Mouse (Mus musculus): ENCODE data around the gene Tmem38b. TPM values are rescaled to one million over a fixed set of nuclear protein-coding genes. Genes with fewer than 3 reads are reported as not detected.
A peak's percentile ranks its signal among the peaks of the same experiment; 100 is the strongest.

Gene Tmem38b
- 17.0 and 17.1 TPM in 2 replicates for polyA plus RNA-seq (2015; fragmentation: Nextera tagmentation; extraction: Ambion mirVana)

- Histone ChIP-seq H3K4me1 (replicated peaks; ENCODE audit: control insufficient read depth, insufficient read depth, low read length) (peaks cover 8% of the 10 kb centered on the region), H3K9ac (ENCODE audit: low read length) (peak within 1 kb of the TSS; percentile 86), H3K27ac (ENCODE audit: low read length) (peak within 1 kb of the TSS; percentile 66), H3K4me2 (ENCODE audit: low read depth, low read length) (peak within 1 kb of the TSS; percentile 79), H3K4me3 (ENCODE audit: low read length) (peak within 1 kb of the TSS; percentile 98), H3K9me3 (ENCODE audit: control insufficient read depth, low read length) (no peaks in the 10 kb centered on the region), H3K27me3 (ENCODE audit: control insufficient read depth, insufficient read depth, low read depth, low read length) (no peaks in the 10 kb centered on the region), H3K36me3 (ENCODE audit: control insufficient read depth, insufficient read depth, low read length) (no peaks in the 10 kb centered on the region)
- under 1% methylated on average over 48 of the region's 55 CpGs for WGBS
- peak; percentile 80 for ATAC-seq (ENCODE audit: low read depth)
Observed at GRCm38 (mm10) chr4:53825821-53826605, at the start of gene Tmem38b. Gene Tmem38b (plus strand): TSS chr4:53826045.

- peaks cover 4% of the 10 kb centered on the region; the same call in 1 of the 2 replicates for H3K27me3 ChIP-seq (ENCODE audit: control insufficient read depth, insufficient read depth, low read depth, low read length)
- H3K4me1 ChIP-seq (replicated peaks; ENCODE audit: control insufficient read depth, insufficient read depth, low read length), result peaks cover 4% of the 10 kb centered on the region
Observed at GRCm38 (mm10) chr4:53781396-53781795, 44.4 kb upstream of the Tmem38b start.

GRCm38 (mm10) chr4:53782216-53783070, 43.4 kb upstream of the Tmem38b start:
- no peak overlapping the region for H3K4me3 ChIP-seq (ENCODE audit: low read length)
- H3K27ac ChIP-seq (ENCODE audit: low read length), result no peak overlapping the region
- ATAC-seq (ENCODE audit: low read depth), result no peak
- WGBS, result 26% methylated on average over 14 of the region's 14 CpGs
- H3K9me3 ChIP-seq (ENCODE audit: control insufficient read depth, low read length), result no peaks in the 10 kb centered on the region
- no peaks in the 10 kb centered on the region; the same call in 1 of the 2 replicates for H3K27me3 ChIP-seq (ENCODE audit: control insufficient read depth, insufficient read depth, low read depth, low read length)
- H3K4me2 ChIP-seq (ENCODE audit: low read depth, low read length), result no peak overlapping the region
- H3K9ac ChIP-seq (ENCODE audit: low read length), result no peak overlapping the region
- no peaks in the 10 kb centered on the region for H3K36me3 ChIP-seq (ENCODE audit: control insufficient read depth, insufficient read depth, low read length)
- H3K4me1 ChIP-seq (replicated peaks; ENCODE audit: control insufficient read depth, insufficient read depth, low read length), result peaks cover 4% of the 10 kb centered on the region

More at GRCm38 (mm10) chr4:53781396-53781795, 44.4 kb upstream of the Tmem38b start:
- ATAC-seq (ENCODE audit: low read depth), result no peak
- WGBS, result 71% methylated on average over 4 of the region's 4 CpGs
- Histone ChIP-seq H3K36me3 (ENCODE audit: control insufficient read depth, insufficient read depth, low read length) (no peaks in the 10 kb centered on the region), H3K4me3 (ENCODE audit: low read length) (no peak overlapping the region), H3K9me3 (ENCODE audit: control insufficient read depth, low read length) (no peaks in the 10 kb centered on the region), H3K4me2 (ENCODE audit: low read depth, low read length) (no peak overlapping the region), H3K27ac (ENCODE audit: low read length) (no peak overlapping the region), H3K9ac (ENCODE audit: low read length) (no peak overlapping the region)

GRCm38 (mm10) chr4:53785746-53786398, 40.0 kb upstream of the Tmem38b start:
- no peaks in the 10 kb centered on the region for H3K36me3 ChIP-seq (ENCODE audit: control insufficient read depth, insufficient read depth, low read length)
- no peaks in the 10 kb centered on the region for H3K27me3 ChIP-seq (ENCODE audit: control insufficient read depth, insufficient read depth, low read depth, low read length)
- no peak overlapping the region for H3K4me2 ChIP-seq (ENCODE audit: low read depth, low read length)
- H3K9me3 ChIP-seq (ENCODE audit: control insufficient read depth, low read length), result no peaks in the 10 kb centered on the region
- H3K9ac ChIP-seq (ENCODE audit: low read length), result no peak overlapping the region
- H3K27ac ChIP-seq (ENCODE audit: low read length), result no peak overlapping the region
- H3K4me1 ChIP-seq (replicated peaks; ENCODE audit: control insufficient read depth, insufficient read depth, low read length), result no peaks in the 10 kb centered on the region
- no peak for ATAC-seq (ENCODE audit: low read depth)
- no peak overlapping the region for H3K4me3 ChIP-seq (ENCODE audit: low read length)
- WGBS, result 76% methylated on average over 15 of the region's 15 CpGs

GRCm38 (mm10) chr4:53786851-53787250, 39.0 kb upstream of the Tmem38b start:
- H3K9me3 ChIP-seq (ENCODE audit: control insufficient read depth, low read length), result no peaks in the 10 kb centered on the region
- ATAC-seq (ENCODE audit: low read depth), result no peak
- H3K36me3 ChIP-seq (ENCODE audit: control insufficient read depth, insufficient read depth, low read length), result no peaks in the 10 kb centered on the region
- WGBS, result 63% methylated on average over 5 of the region's 5 CpGs
- no peaks in the 10 kb centered on the region for H3K27me3 ChIP-seq (ENCODE audit: control insufficient read depth, insufficient read depth, low read depth, low read length)
- H3K4me3 ChIP-seq (ENCODE audit: low read length), result no peak overlapping the region
- no peak overlapping the region for H3K9ac ChIP-seq (ENCODE audit: low read length)
- no peak overlapping the region for H3K27ac ChIP-seq (ENCODE audit: low read length)
- H3K4me1 ChIP-seq (replicated peaks; ENCODE audit: control insufficient read depth, insufficient read depth, low read length), result no peaks in the 10 kb centered on the region
- H3K4me2 ChIP-seq (ENCODE audit: low read depth, low read length), result no peak overlapping the region

- Histone ChIP-seq H3K9ac (ENCODE audit: low read length) (no peak overlapping the region), H3K27me3 (ENCODE audit: control insufficient read depth, insufficient read depth, low read depth, low read length) (no peaks in the 10 kb centered on the region), H3K36me3 (ENCODE audit: control insufficient read depth, insufficient read depth, low read length) (no peaks in the 10 kb centered on the region), H3K4me2 (ENCODE audit: low read depth, low read length) (no peak overlapping the region), H3K4me1 (replicated peaks; ENCODE audit: control insufficient read depth, insufficient read depth, low read length) (no peaks in the 10 kb centered on the region), H3K27ac (ENCODE audit: low read length) (no peak overlapping the region), H3K4me3 (ENCODE audit: low read length) (no peak overlapping the region), H3K9me3 (ENCODE audit: control insufficient read depth, low read length) (no peaks in the 10 kb centered on the region)
- WGBS, result 31% methylated on average over 4 of the region's 4 CpGs
- no peak for ATAC-seq (ENCODE audit: low read depth)
Observed at GRCm38 (mm10) chr4:53789346-53789745, 36.5 kb upstream of the Tmem38b start.

GRCm38 (mm10) chr4:53794257-53794966, 31.4 kb upstream of the Tmem38b start:
- Histone ChIP-seq H3K27me3 (ENCODE audit: control insufficient read depth, insufficient read depth, low read depth, low read length) (no peaks in the 10 kb centered on the region), H3K9ac (ENCODE audit: low read length) (no peak overlapping the region), H3K4me1 (replicated peaks; ENCODE audit: control insufficient read depth, insufficient read depth, low read length) (peaks cover 6% of the 10 kb centered on the region), H3K27ac (ENCODE audit: low read length) (no peak overlapping the region), H3K36me3 (ENCODE audit: control insufficient read depth, insufficient read depth, low read length) (no peaks in the 10 kb centered on the region), H3K9me3 (ENCODE audit: control insufficient read depth, low read length) (no peaks in the 10 kb centered on the region), H3K4me2 (ENCODE audit: low read depth, low read length) (no peak overlapping the region), H3K4me3 (ENCODE audit: low read length) (no peak overlapping the region)
- ATAC-seq (ENCODE audit: low read depth), result no peak
- 84% methylated on average over 5 of the region's 5 CpGs for WGBS

- H3K4me1 ChIP-seq (replicated peaks; ENCODE audit: control insufficient read depth, insufficient read depth, low read length), result peaks cover 9% of the 10 kb centered on the region
- H3K9ac ChIP-seq (ENCODE audit: low read length), result no peak overlapping the region
- ATAC-seq (ENCODE audit: low read depth), result no peak
- WGBS, result 66% methylated on average over 2 of the region's 2 CpGs
- H3K9me3 ChIP-seq (ENCODE audit: control insufficient read depth, low read length), result no peaks in the 10 kb centered on the region
- no peak overlapping the region for H3K4me3 ChIP-seq (ENCODE audit: low read length)
- H3K4me2 ChIP-seq (ENCODE audit: low read depth, low read length), result no peak overlapping the region
- H3K36me3 ChIP-seq (ENCODE audit: control insufficient read depth, insufficient read depth, low read length), result no peaks in the 10 kb centered on the region
- no peak overlapping the region for H3K27ac ChIP-seq (ENCODE audit: low read length)
- no peaks in the 10 kb centered on the region for H3K27me3 ChIP-seq (ENCODE audit: control insufficient read depth, insufficient read depth, low read depth, low read length)
Observed at GRCm38 (mm10) chr4:53795086-53795485, 30.8 kb upstream of the Tmem38b start.
